ENCODE assay signal across 13 mouse cellular contexts in the genomic region with DNA sequence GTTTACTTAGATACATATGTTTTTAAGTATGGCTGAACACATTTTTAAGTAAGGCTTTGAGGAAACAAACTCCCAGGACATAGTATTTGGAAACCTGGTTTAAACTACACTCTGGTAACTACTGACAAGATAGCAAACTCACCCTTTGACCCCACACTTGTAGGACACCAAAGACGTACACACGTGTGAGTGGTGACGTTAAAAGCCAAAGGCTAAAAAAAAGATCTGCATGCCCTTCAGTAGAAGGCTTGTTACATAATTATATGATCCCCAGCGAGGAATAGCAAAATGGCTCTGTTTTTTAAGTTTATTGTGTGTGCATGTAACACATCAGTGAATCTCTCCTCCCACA.
"Had no signal": no experiment of that assay in that cellular context is flagged by ENCODE, and none has a peak within 500 bp of the region (broad histone marks: within the 10 kb centered on the region; RNA-seq: fewer than 3 reads in every experiment).

No protein-coding gene starts in this region.

- DNase-seq: liver, embryonic 13.5 days; lung, adult 18-20 months; lung, embryonic 14.5 days; lung, postnatal 10 days; right cerebral cortex, postnatal 14 days; spleen, adult 18-20 months had no signal

- H3K9ac ChIP-seq: liver, embryonic 13.5 days; liver, embryonic 15.5 days; lung, embryonic 14.5 days; midbrain, embryonic 13.5 days; neural tube, embryonic 12.5 days had no signal

- H3K4me3 ChIP-seq: liver, embryonic 13.5 days; liver, embryonic 15.5 days; midbrain, embryonic 10.5 days; midbrain, embryonic 13.5 days; myocyte; neural tube, embryonic 12.5 days had no signal

- H3K27ac ChIP-seq: liver, embryonic 13.5 days; liver, embryonic 15.5 days; macrophage; midbrain, embryonic 10.5 days; midbrain, embryonic 13.5 days; neural tube, embryonic 12.5 days had no signal

- ATAC-seq: midbrain, embryonic 13.5 days; midbrain, embryonic 16.5 days had no signal

- H3K9me3 ChIP-seq: liver, embryonic 13.5 days; liver, embryonic 15.5 days; midbrain, embryonic 10.5 days; midbrain, embryonic 13.5 days; neural tube, embryonic 12.5 days had no signal

- H3K4me2 ChIP-seq: liver, embryonic 13.5 days; liver, embryonic 15.5 days; lung, embryonic 14.5 days; midbrain, embryonic 13.5 days; neural tube, embryonic 12.5 days had no signal

- H3K27me3 ChIP-seq: liver, embryonic 13.5 days; midbrain, embryonic 13.5 days; neural tube, embryonic 12.5 days had no signal

- H3K36me3 ChIP-seq: liver, embryonic 13.5 days; liver, embryonic 15.5 days; midbrain, embryonic 10.5 days; midbrain, embryonic 13.5 days; neural tube, embryonic 12.5 days had no signal
